Mouse (Mus musculus) heart, embryonic 13.5 days (tissue): ENCODE results near the gene Trim80. TPM values are rescaled to one million over a fixed set of nuclear protein-coding genes. Genes with fewer than 3 reads are reported as not detected.
"Not testable (repeated sequence)": the region's sequence is repeated elsewhere in the genome, so short reads cannot be mapped to it uniquely, and the experiment has no call there.

Experiments
- ATAC-seq: fragments of 200-750 bp; cut with Nextera tagmentation; 2 replicates; pipeline ENCODE4 v1.8.0; 2017; ENCODE audit warnings: moderate TSS enrichment; ENCODE audit not compliant: insufficient number of reproducible peaks, low FRiP score, low TSS enrichment; ENCODE audit errors: extremely low read depth
- H3K27ac ChIP-seq: fragments of 300-500 bp; sonication (generic); replicated peaks from 2 replicates; pipeline ENCODE4 v1.5.1; 2015; ENCODE audit warnings: moderate library complexity, mild to moderate bottlenecking, inconsistent platforms
- H3K27me3 ChIP-seq: fragments of 300-500 bp; sonication (generic); replicated peaks from 2 replicates; pipeline ENCODE4 v1.6.1; 2015; ENCODE audit warnings: mild to moderate bottlenecking, inconsistent platforms
- H3K36me3 ChIP-seq: fragments of 300-500 bp; sonication (generic); 2 replicates; pipeline ENCODE4 v1.6.1; 2015; ENCODE audit warnings: mild to moderate bottlenecking, inconsistent platforms
- H3K4me1 ChIP-seq: fragments of 300-500 bp; sonication (generic); 2 replicates; pipeline ENCODE4 v1.6.1; 2015; ENCODE audit warnings: inconsistent platforms
- H3K4me2 ChIP-seq: fragments of 300-500 bp; sonication (generic); 2 replicates; pipeline ENCODE4 v1.6.1; 2015; ENCODE audit warnings: inconsistent platforms, mild to moderate bottlenecking, moderate library complexity
- H3K4me3 ChIP-seq: fragments of 300-500 bp; sonication (generic); 2 replicates; pipeline ENCODE4 v1.5.1; 2015; ENCODE audit warnings: moderate library complexity, mild to moderate bottlenecking, inconsistent platforms
- H3K9ac ChIP-seq: fragments of 300-500 bp; sonication (generic); 2 replicates; pipeline ENCODE4 v1.6.1; 2015; ENCODE audit warnings: inconsistent platforms, mild to moderate bottlenecking, moderate library complexity
- H3K9me3 ChIP-seq: fragments of 300-500 bp; sonication (generic); 2 replicates; pipeline ENCODE4 v1.6.1; 2016; ENCODE audit warnings: inconsistent platforms
- WGBS: fragments of 180-500 bp; shearing (Covaris S2); methylation state at CpG from one replicate; pipeline ENCODE4 v1.1.7; 2015; ENCODE audit warnings: mixed read lengths; 5-methylcytosine and 5-hydroxymethylcytosine counted together
- microRNA-seq: library from miRNA; unstranded; fragments of <30 nt; microRNA quantifications from one replicate; pipeline ENCODE4, GENCODE M21; 2016
- polyA plus RNA-seq: library from polyadenylated mRNA; unstranded; fragments of >200 nt; fragmentation: Nextera tagmentation; extraction: Ambion mirVana; gene quantifications from 2 replicates; pipeline ENCODE4 v1.2.1, GENCODE M21; 2015

Trim80 gene
- polyA plus RNA-seq, 1 experiment from 2014 or later = 0.07 TPM

DNA sequence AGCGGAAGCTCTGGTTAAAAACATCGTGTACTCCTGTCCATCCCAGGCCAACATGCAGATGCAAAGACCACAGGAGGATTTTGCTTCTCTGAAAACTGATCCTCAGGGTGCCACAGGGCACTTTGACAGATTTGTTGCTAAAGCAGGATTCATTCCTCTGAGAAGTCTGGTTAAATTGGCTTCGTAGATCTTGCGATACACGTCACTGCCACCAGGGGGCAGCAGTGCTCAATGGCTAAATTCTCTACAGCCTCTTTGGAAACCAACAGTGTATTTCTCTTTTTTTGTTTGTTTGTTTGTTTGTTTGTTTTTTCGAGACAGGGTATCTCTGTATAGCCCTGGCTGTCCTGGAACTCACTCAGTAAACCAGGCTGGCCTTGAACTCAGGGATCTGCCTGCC is 43.4 kb downstream of the Trim80 start:
- H3K27me3 ChIP-seq = no peaks in the 10 kb centered on the region
- WGBS = 19% methylated on average over 6 of the region's 6 CpGs
- peaks cover 9% of the 10 kb centered on the region for H3K4me1 ChIP-seq
- H3K36me3 ChIP-seq = peaks cover 12% of the 10 kb centered on the region
- no peak overlapping the region for H3K4me2 ChIP-seq
- no peak overlapping the region for H3K9ac ChIP-seq
- no peaks in the 10 kb centered on the region for H3K9me3 ChIP-seq
- no peak overlapping the region for H3K4me3 ChIP-seq
- no peak overlapping the region for H3K27ac ChIP-seq
- no peak for ATAC-seq

DNA sequence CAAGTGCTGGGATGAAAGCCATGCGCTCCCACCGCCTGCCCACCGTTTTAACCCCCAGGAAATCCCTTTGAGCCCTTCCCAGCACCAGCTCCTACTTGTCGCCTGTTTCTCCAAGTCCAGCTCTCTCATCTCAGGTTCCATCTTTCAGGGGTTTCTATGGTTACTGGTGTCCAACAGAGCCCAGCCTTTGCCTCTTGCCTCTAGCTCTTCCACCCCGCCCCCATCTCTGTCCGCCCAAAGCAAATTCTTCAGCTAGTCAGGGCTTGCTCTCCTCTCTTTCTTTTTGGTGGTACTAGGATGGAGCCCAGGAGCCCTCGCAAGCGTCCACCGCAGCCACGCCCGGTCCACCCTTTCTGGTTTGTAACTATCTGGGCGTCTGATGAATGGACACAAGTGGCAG is 44.8 kb downstream of the Trim80 start:
- H3K9ac ChIP-seq = no peak overlapping the region
- no peak for ATAC-seq
- WGBS = 73% methylated on average over 12 of the region's 12 CpGs
- no peak overlapping the region for H3K4me2 ChIP-seq
- H3K4me3 ChIP-seq = no peak overlapping the region
- no peaks in the 10 kb centered on the region for H3K27me3 ChIP-seq
- peaks cover 9% of the 10 kb centered on the region for H3K4me1 ChIP-seq
- no peaks in the 10 kb centered on the region for H3K9me3 ChIP-seq
- H3K36me3 ChIP-seq = peaks cover 23% of the 10 kb centered on the region
- H3K27ac ChIP-seq = no peak overlapping the region

DNA sequence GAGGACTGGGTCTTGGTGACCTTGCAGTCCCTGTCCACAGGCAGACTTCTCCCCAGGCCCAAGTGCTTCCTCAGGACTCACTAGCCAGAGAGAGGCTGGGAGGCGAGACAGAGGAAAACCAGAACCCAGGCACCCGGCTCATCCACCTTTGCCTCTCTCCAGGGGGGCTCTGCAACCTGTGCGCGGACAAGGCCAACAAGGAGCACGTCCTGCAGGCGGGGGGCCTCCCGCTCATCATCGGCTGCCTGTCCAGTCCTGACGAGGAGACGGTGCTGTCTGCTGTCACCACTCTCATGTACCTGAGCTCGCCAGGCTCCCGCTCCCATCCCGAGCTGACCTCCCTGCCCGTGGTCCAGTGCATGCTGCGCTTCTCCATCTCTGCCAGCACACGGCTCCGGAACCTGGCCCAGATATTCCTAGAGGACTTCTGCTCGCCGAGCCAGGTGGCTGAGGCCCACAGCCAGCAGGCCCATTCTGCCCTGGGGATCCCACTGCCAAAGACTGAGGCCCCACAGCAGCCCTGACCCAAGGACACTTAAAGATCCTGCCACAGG is 48.3 kb downstream of the Trim80 start:
- WGBS = 71% methylated on average over 19 of the region's 19 CpGs
- no peak overlapping the region for H3K27ac ChIP-seq
- H3K9ac ChIP-seq = no peak overlapping the region
- H3K4me3 ChIP-seq = no peak overlapping the region
- no peaks in the 10 kb centered on the region for H3K27me3 ChIP-seq
- peaks cover 19% of the 10 kb centered on the region for H3K36me3 ChIP-seq
- no peaks in the 10 kb centered on the region for H3K9me3 ChIP-seq
- peaks cover 29% of the 10 kb centered on the region for H3K4me1 ChIP-seq
- ATAC-seq = no peak
- H3K4me2 ChIP-seq = no peak overlapping the region

DNA sequence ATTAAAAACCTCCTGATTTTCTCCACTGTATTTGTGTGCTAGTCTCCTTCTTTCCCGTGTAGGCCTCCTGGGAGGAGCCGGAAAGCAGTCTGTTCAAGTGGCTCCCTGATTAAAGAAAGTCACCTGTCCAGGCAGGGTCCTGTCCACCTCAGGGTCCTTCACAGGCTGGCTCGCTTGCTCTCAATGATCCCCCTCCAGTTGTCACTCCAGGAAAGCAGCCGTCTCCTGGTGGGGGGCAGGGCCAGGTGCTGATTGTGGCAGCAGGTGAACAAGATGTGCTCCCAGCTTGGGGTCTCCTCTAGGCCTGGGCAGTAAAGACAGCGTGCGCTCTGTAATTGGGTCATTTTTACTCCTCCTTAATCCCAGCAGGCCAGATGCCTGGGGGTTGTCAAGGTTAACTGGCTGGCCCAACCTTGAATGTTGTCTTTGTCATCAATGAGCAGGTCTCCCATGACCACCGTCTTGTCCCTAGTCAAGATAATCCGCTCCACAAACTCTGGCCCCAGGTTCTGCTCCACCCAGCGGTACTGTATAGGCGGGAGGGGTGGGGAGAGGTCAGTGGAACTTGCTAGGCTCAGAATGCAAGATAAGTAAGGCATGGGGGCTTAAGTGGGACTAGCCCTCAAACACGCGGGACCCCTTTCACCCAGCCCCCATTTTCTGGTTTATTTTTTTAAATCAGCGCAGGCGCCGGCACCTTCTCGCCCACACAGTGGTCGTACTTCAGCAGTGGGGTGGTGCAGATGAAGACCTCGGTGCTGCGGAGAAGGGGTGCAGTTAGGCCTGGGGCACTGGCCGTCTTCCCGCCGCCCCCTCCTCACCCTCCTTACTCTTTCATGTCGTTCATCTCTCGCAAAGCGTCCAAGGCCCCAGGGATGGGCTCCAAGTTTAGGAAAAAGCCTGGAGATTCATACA is 50.4 kb downstream of the Trim80 start:
- peaks cover 20% of the 10 kb centered on the region for H3K4me1 ChIP-seq
- peak overlapping the region; percentile 82 for H3K4me3 ChIP-seq
- no peaks in the 10 kb centered on the region for H3K27me3 ChIP-seq
- peak overlapping the region; percentile 79 for H3K27ac ChIP-seq
- peak overlapping the region; percentile 85 for H3K9ac ChIP-seq
- 23% methylated on average over 25 of the region's 25 CpGs for WGBS
- H3K4me2 ChIP-seq = peak overlapping the region; percentile 89
- no peak for ATAC-seq
- no peaks in the 10 kb centered on the region for H3K9me3 ChIP-seq
- peaks cover 19% of the 10 kb centered on the region for H3K36me3 ChIP-seq

GRCm38 (mm10) chr11:115491356-115492083 is 51.2 kb downstream of the Trim80 start, which contains the start of gene Nt5c:
Nt5c (minus strand) TSS chr11:115491862.
- H3K27ac ChIP-seq = peak within 1 kb of the TSS; percentile 79

DNA sequence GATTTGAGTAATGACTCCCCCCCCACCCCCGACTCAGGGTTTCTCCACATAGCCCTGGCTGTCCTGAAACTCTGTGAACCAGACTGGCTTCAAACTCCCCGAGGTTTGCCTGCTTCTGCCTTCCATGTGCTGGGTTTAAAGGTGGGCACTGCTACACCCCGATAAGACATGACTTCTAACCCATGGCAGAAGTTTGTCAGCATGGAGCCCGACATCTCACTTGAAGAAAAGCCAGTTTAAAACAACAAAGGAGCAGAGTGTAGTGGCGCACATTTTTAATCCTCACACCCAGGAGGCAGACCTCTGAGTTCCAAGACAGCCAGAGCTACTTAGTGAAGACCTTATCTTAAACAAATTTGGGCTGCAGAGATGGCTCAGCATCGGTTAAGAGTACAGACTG is 52.0 kb downstream of the Trim80 start:
- 28% methylated on average over 6 of the region's 6 CpGs for WGBS
- H3K36me3 ChIP-seq = peaks cover 25% of the 10 kb centered on the region
- no peaks in the 10 kb centered on the region for H3K27me3 ChIP-seq
- peak overlapping the region; percentile 89 for H3K4me2 ChIP-seq
- no peak overlapping the region for H3K27ac ChIP-seq
- peak overlapping the region; percentile 85 for H3K9ac ChIP-seq
- peaks cover 20% of the 10 kb centered on the region for H3K4me1 ChIP-seq
- no peak for ATAC-seq
- H3K9me3 ChIP-seq = no peaks in the 10 kb centered on the region
- H3K4me3 ChIP-seq = peak overlapping the region; percentile 82

More at GRCm38 (mm10) chr11:115491356-115492083, 51.2 kb downstream of the Trim80 start, which contains the start of gene Nt5c:
- Histone ChIP-seq H3K36me3 (peaks cover 18% of the 10 kb centered on the region), H3K4me1 (peaks cover 20% of the 10 kb centered on the region), H3K4me3 (peak within 1 kb of the TSS; percentile 82), H3K4me2 (peak within 1 kb of the TSS; percentile 89), H3K9me3 (no peaks in the 10 kb centered on the region), H3K9ac (peak within 1 kb of the TSS; percentile 85), H3K27me3 (no peaks in the 10 kb centered on the region)
- peak; percentile 76 for ATAC-seq
- under 1% methylated on average over 43 of the region's 43 CpGs for WGBS

- H3K4me3 ChIP-seq, H3K27ac ChIP-seq, ATAC-seq, H3K4me2 ChIP-seq, H3K9me3 ChIP-seq, H3K9ac ChIP-seq, H3K27me3 ChIP-seq: not testable (repeated sequence)
- peaks cover 51% of the 10 kb centered on the region for H3K36me3 ChIP-seq
- WGBS = 90% methylated on average over 9 of the region's 9 CpGs
- peaks cover 12% of the 10 kb centered on the region for H3K4me1 ChIP-seq
Observed at GRCm38 (mm10) chr11:115496559-115496958, 56.2 kb downstream of the Trim80 start.

Small RNAs within 50 kb of the gene (microRNA-seq; reads per million reads assigned to microRNA genes)
- gene Mir3968 = 0.61 reads per million

Other genes with a start within 250 kb of the Trim80 start
- gene Grin2c, start 173.3 kb upstream of the Trim80 start, polyA plus RNA-seq = 0.04 TPM in 1 of 2 replicates, not detected in the other
- 9.5 and 11.7 TPM in 2 replicates for gene Fdxr, start 163.5 kb upstream of the Trim80 start, polyA plus RNA-seq
- 0.71 and 0.74 TPM in 2 replicates for gene Fads6, start 142.9 kb upstream of the Trim80 start, polyA plus RNA-seq
- gene Otop2, start 133.4 kb upstream of the Trim80 start, polyA plus RNA-seq = not detected in 2 replicates
- 0.09 and 0.13 TPM in 2 replicates for gene Ush1g, start 118.5 kb upstream of the Trim80 start, polyA plus RNA-seq
- not detected in 2 replicates for gene Otop3, start 105.8 kb upstream of the Trim80 start, polyA plus RNA-seq
- 6.8 and 7.0 TPM in 2 replicates for gene Hid1, start 72.8 kb upstream of the Trim80 start, polyA plus RNA-seq
- 6.7 and 7.4 TPM in 2 replicates for gene Cdr2l, start 58.6 kb upstream of the Trim80 start, polyA plus RNA-seq
- 173 and 184 TPM in 2 replicates for gene Mrpl58, start 36.8 kb upstream of the Trim80 start, polyA plus RNA-seq
- 1,581 and 1,838 TPM in 2 replicates for gene Atp5h, start 20.6 kb upstream of the Trim80 start, polyA plus RNA-seq
- gene Kctd2, start 20.4 kb upstream of the Trim80 start, polyA plus RNA-seq = 8.8 and 12.1 TPM in 2 replicates
- gene Slc16a5, start 21.9 kb downstream of the Trim80 start, polyA plus RNA-seq = 0.10 and 0.21 TPM in 2 replicates
- gene Armc7, start 35.1 kb downstream of the Trim80 start, polyA plus RNA-seq = 6.6 and 6.9 TPM in 2 replicates
- 57.0 and 59.4 TPM in 2 replicates for gene Nt5c, start 51.3 kb downstream of the Trim80 start, polyA plus RNA-seq
- 432 and 502 TPM in 2 replicates for gene Jpt1, start 73.8 kb downstream of the Trim80 start, polyA plus RNA-seq
- gene Sumo2, start 95.7 kb downstream of the Trim80 start, polyA plus RNA-seq = 606 and 657 TPM in 2 replicates
- 111 and 113 TPM in 2 replicates for gene Nup85, start 123.9 kb downstream of the Trim80 start, polyA plus RNA-seq
- gene Mrps7, start 163.4 kb downstream of the Trim80 start, polyA plus RNA-seq = 79.2 and 86.8 TPM in 2 replicates
- 14.0 and 14.9 TPM in 2 replicates for gene Gga3, start 163.5 kb downstream of the Trim80 start, polyA plus RNA-seq
- 23.1 and 24.6 TPM in 2 replicates for gene Mif4gd, start 172.4 kb downstream of the Trim80 start, polyA plus RNA-seq
- gene Slc25a19, start 187.8 kb downstream of the Trim80 start, polyA plus RNA-seq = 36.4 and 37.2 TPM in 2 replicates